Mouse (Mus musculus) T-helper 17 cell (primary cell): ENCODE data around the gene Rpap2.

Experiments used
- in situ Hi-C, 2 experiments: fragments of 300-600 bp; cut with MboI, MseI; formaldehyde crosslinking; loops; 1 replicate in 1 of 2; 2 replicates in 1 of 2; pipeline ENCODE4 v1.15.1; 2025; ENCODE audit warnings: high pct_unique_total_duplicates in 2 of 2

The Rpap2 gene

GRCm38 (mm10) chr5:107597301-107598077 lies at the start of gene Rpap2, which contains the start of gene Glmn:
Gene Rpap2, plus strand, starts transcription at chr5:107597373.
Gene Glmn, minus strand, starts transcription at chr5:107597888.
- in situ Hi-C loops: no loop called here

- in situ Hi-C loops: no loop called here
Measured at GRCm38 (mm10) chr5:107547955-107548354, 49.2 kb upstream of the Rpap2 start.

- in situ Hi-C loops: no loop called here
Measured at GRCm38 (mm10) chr5:107548444-107548843, 48.7 kb upstream of the Rpap2 start.

- in situ Hi-C loops: no loop called here
Measured at GRCm38 (mm10) chr5:107554336-107554735, 42.8 kb upstream of the Rpap2 start.

GRCm38 (mm10) chr5:107556969-107557368 lies 40.2 kb upstream of the Rpap2 start:
- in situ Hi-C loops: no loop called here

GRCm38 (mm10) chr5:107569148-107569547 lies 28.0 kb upstream of the Rpap2 start:
- in situ Hi-C loops: loop anchor here in 1 of 2 experiments (10.0 kb wide), 1 partner anchor 1974 kb away; no protein-coding TSS in a partner anchor

GRCm38 (mm10) chr5:107598380-107598779 lies 1.2 kb downstream of the Rpap2 start:
- in situ Hi-C loops: no loop called here

GRCm38 (mm10) chr5:107611224-107611623 lies 14.1 kb downstream of the Rpap2 start:
- in situ Hi-C loops: no loop called here

GRCm38 (mm10) chr5:107617986-107618385 lies 20.8 kb downstream of the Rpap2 start:
- in situ Hi-C loops: loop anchor here in 1 of 2 experiments (5.0 kb wide), 1 partner anchor 104 kb away; no protein-coding TSS in a partner anchor

GRCm38 (mm10) chr5:107621327-107621726 lies 24.2 kb downstream of the Rpap2 start:
- in situ Hi-C loops: no loop called here

- in situ Hi-C loops: no loop called here
Measured at GRCm38 (mm10) chr5:107633651-107634050, 36.5 kb downstream of the Rpap2 start.

- in situ Hi-C loops: no loop called here
Measured at GRCm38 (mm10) chr5:107637106-107637505, 39.9 kb downstream of the Rpap2 start.

GRCm38 (mm10) chr5:107638366-107638765 lies 41.2 kb downstream of the Rpap2 start:
- in situ Hi-C loops: no loop called here

- in situ Hi-C loops: no loop called here
Measured at GRCm38 (mm10) chr5:107644595-107644994, 47.4 kb downstream of the Rpap2 start.

GRCm38 (mm10) chr5:107645935-107646334 lies 48.8 kb downstream of the Rpap2 start:
- in situ Hi-C loops: no loop called here

GRCm38 (mm10) chr5:107647580-107647979 lies 50.4 kb downstream of the Rpap2 start:
- in situ Hi-C loops: no loop called here

GRCm38 (mm10) chr5:107648552-107649125 lies 51.5 kb downstream of the Rpap2 start:
- in situ Hi-C loops: no loop called here

- in situ Hi-C loops: no loop called here
Measured at GRCm38 (mm10) chr5:107649680-107650079, 52.5 kb downstream of the Rpap2 start.

GRCm38 (mm10) chr5:107650427-107650826 lies 53.3 kb downstream of the Rpap2 start:
- in situ Hi-C loops: no loop called here

- in situ Hi-C loops: no loop called here
Measured at GRCm38 (mm10) chr5:107652055-107652660, 55.0 kb downstream of the Rpap2 start.

GRCm38 (mm10) chr5:107678392-107678791 lies 81.2 kb downstream of the Rpap2 start:
- in situ Hi-C loops: loop anchor here in 1 of 2 experiments (10.0 kb wide), 1 partner anchor 346 kb away; no protein-coding TSS in a partner anchor

- in situ Hi-C loops: no loop called here
Measured at GRCm38 (mm10) chr5:107681300-107681699, 84.1 kb downstream of the Rpap2 start.
